Mouse (Mus musculus) MEL (cell line): ENCODE measurements around the gene Inpp5b. TPM values are rescaled to one million over a fixed set of nuclear protein-coding genes. Genes with fewer than 3 reads are reported as not detected.
A peak's percentile ranks its signal among the peaks of the same experiment; 100 is the strongest.

Experiments used
- DNase-seq: peaks from one replicate; pipeline ENCODE4 v3.0.0; 2011; ENCODE audit warnings: low read depth, low spot score
- H3K27ac ChIP-seq: 2 replicates; pipeline ENCODE4 v1.5.1; 2012; ENCODE audit warnings: low read depth, mild to moderate bottlenecking, control low read depth, low read length, moderate library complexity; ENCODE audit not compliant: control insufficient read depth
- H3K27me3 ChIP-seq, 2 experiments: fragments of 150-350 bp in 1 of 2; sonication (generic) in 1 of 2; 2 replicates each; pipeline ENCODE4 v1.6.1; 2012; ENCODE audit warnings: low read length in 2 of 2, mild to moderate bottlenecking in 2 of 2, improper control_type of control experiment in 1 of 2, moderate library complexity in 1 of 2; ENCODE audit not compliant: insufficient read depth in 2 of 2, control insufficient read depth in 1 of 2
- H3K36me3 ChIP-seq, 2 experiments: 2 replicates each; pipeline ENCODE4 v1.6.1; 2012 to 2014; ENCODE audit warnings: low read length in 2 of 2, improper control_type of control experiment in 1 of 2, inconsistent platforms in 1 of 2, mild to moderate bottlenecking in 1 of 2; ENCODE audit not compliant: insufficient read depth in 2 of 2, control insufficient read depth in 1 of 2
- H3K4me1 ChIP-seq, 2 experiments: fragments of 150-350 bp in 1 of 2; sonication (generic) in 1 of 2; 2 replicates each; pipeline ENCODE4 v1.6.1; 2012; ENCODE audit warnings: low read length in 2 of 2, improper control_type of control experiment in 1 of 2, mild to moderate bottlenecking in 1 of 2; ENCODE audit not compliant: insufficient read depth in 2 of 2, control insufficient read depth in 1 of 2
- H3K4me3 ChIP-seq, 2 experiments: fragments of 150-350 bp in 1 of 2; sonication (generic) in 1 of 2; 2 replicates each; pipeline ENCODE4 v1.5.1; 2012; ENCODE audit warnings: low read depth in 2 of 2, low read length in 2 of 2, mild to moderate bottlenecking in 2 of 2, moderate library complexity in 2 of 2, control low read depth in 1 of 2, improper control_type of control experiment in 1 of 2; ENCODE audit not compliant: control insufficient read depth in 1 of 2, insufficient read depth in 1 of 2
- H3K79me2 ChIP-seq: 2 replicates; pipeline ENCODE4 v1.6.1; 2012; ENCODE audit warnings: mild to moderate bottlenecking, low read length, moderate library complexity; ENCODE audit not compliant: control insufficient read depth, poor library complexity, insufficient read depth
- H3K9ac ChIP-seq: 2 replicates; pipeline ENCODE4 v1.6.1; 2012; ENCODE audit warnings: low read depth, mild to moderate bottlenecking, control low read depth, low read length, moderate library complexity; ENCODE audit not compliant: control insufficient read depth, poor library complexity, severe bottlenecking
- H3K9me3 ChIP-seq: fragments of 150-350 bp; sonication (generic); replicated peaks from 2 replicates; pipeline ENCODE4 v1.6.1; 2012; ENCODE audit warnings: mild to moderate bottlenecking, low read length, improper control_type of control experiment, moderate library complexity; ENCODE audit not compliant: insufficient read depth
- BHLHE40 ChIP-seq: IDR thresholded peaks from 2 replicates; pipeline ENCODE4 v1.6.1; 2012; ENCODE audit warnings: low read depth, mild to moderate bottlenecking, inconsistent platforms, low read length, improper control_type of control experiment, borderline replicate concordance
- CHD1 ChIP-seq: IDR thresholded peaks from 2 replicates; pipeline ENCODE4 v1.6.1; 2012; ENCODE audit warnings: low read depth, mild to moderate bottlenecking, inconsistent platforms, low read length, improper control_type of control experiment
- CTCF ChIP-seq, 3 experiments: IDR thresholded peaks in 2 of 3; conservative IDR thresholded peaks in 1 of 3; 2 replicates each; pipeline ENCODE4 v1.5.1; 2011 to 2012; ENCODE audit warnings: low read length in 3 of 3, low read depth in 2 of 3, mild to moderate bottlenecking in 2 of 3, improper control_type of control experiment in 1 of 3, inconsistent platforms in 1 of 3, mixed read lengths in 1 of 3, moderate library complexity in 1 of 3; ENCODE audit not compliant: control insufficient read depth in 1 of 3, insufficient read depth in 1 of 3, poor library complexity in 1 of 3, severe bottlenecking in 1 of 3
- ELF1 ChIP-seq: IDR thresholded peaks from 2 replicates; pipeline ENCODE4 v1.6.1; 2014; ENCODE audit warnings: low read depth, mild to moderate bottlenecking, inconsistent platforms, low read length, improper control_type of control experiment, moderate library complexity
- GABPA ChIP-seq: IDR thresholded peaks from 2 replicates; pipeline ENCODE4 v1.6.1; 2012; ENCODE audit warnings: low read depth, mild to moderate bottlenecking, inconsistent platforms, low read length, improper control_type of control experiment, moderate library complexity
- HCFC1 ChIP-seq: IDR thresholded peaks from 2 replicates; pipeline ENCODE4 v1.6.1; 2012; ENCODE audit warnings: low read depth, mild to moderate bottlenecking, inconsistent platforms, low read length, improper control_type of control experiment, moderate library complexity
- KAT2A ChIP-seq: conservative IDR thresholded peaks from 2 replicates; pipeline ENCODE4 v1.6.1; 2012; ENCODE audit warnings: low read depth, low read length, improper control_type of control experiment, inconsistent platforms
- MAFK ChIP-seq: IDR thresholded peaks from 2 replicates; pipeline ENCODE4 v1.6.1; 2011; ENCODE audit warnings: low read depth, mild to moderate bottlenecking, low read length, improper control_type of control experiment, borderline replicate concordance
- MAX ChIP-seq: IDR thresholded peaks from 2 replicates; pipeline ENCODE4 v1.6.1; 2011; ENCODE audit warnings: low read length, improper control_type of control experiment
- MAZ ChIP-seq: IDR thresholded peaks from 2 replicates; pipeline ENCODE4 v1.6.1; 2012; ENCODE audit warnings: low read depth, mild to moderate bottlenecking, inconsistent platforms, low read length, improper control_type of control experiment
- MEF2A ChIP-seq: IDR thresholded peaks from 2 replicates; pipeline ENCODE4 v1.6.1; 2014; ENCODE audit warnings: low read depth, mild to moderate bottlenecking, inconsistent platforms, low read length, improper control_type of control experiment; ENCODE audit not compliant: poor library complexity, insufficient replicate concordance, severe bottlenecking; ENCODE audit errors: extremely low read depth
- MXI1 ChIP-seq: IDR thresholded peaks from 2 replicates; pipeline ENCODE4 v1.6.1; 2011; ENCODE audit warnings: mild to moderate bottlenecking, low read depth, low read length, improper control_type of control experiment
- MYB ChIP-seq: IDR thresholded peaks from 2 replicates; pipeline ENCODE4 v1.6.1; 2011; ENCODE audit warnings: mild to moderate bottlenecking, low read depth, low read length, improper control_type of control experiment
- NELFE ChIP-seq: IDR thresholded peaks from 2 replicates; pipeline ENCODE4 v1.6.1; 2011; ENCODE audit warnings: low read depth, low read length, improper control_type of control experiment
- POLR2A ChIP-seq, 2 experiments: IDR thresholded peaks; 2 replicates each; pipeline ENCODE4 v1.6.1; 2011 to 2012; ENCODE audit warnings: low read length in 2 of 2, mild to moderate bottlenecking in 2 of 2, control low read depth in 1 of 2, improper control_type of control experiment in 1 of 2, low read depth in 1 of 2, moderate library complexity in 1 of 2; ENCODE audit not compliant: control insufficient read depth in 1 of 2, insufficient read depth in 1 of 2, poor library complexity in 1 of 2
- POLR2AphosphoS2 ChIP-seq: IDR thresholded peaks from 2 replicates; pipeline ENCODE4 v1.6.1; 2011; ENCODE audit warnings: low read length, improper control_type of control experiment
- RAD21 ChIP-seq: IDR thresholded peaks from 2 replicates; pipeline ENCODE4 v1.6.1; 2011; ENCODE audit warnings: mild to moderate bottlenecking, low read depth, low read length, improper control_type of control experiment
- RCOR1 ChIP-seq: IDR thresholded peaks from 2 replicates; pipeline ENCODE4 v1.6.1; 2012; ENCODE audit warnings: low read depth, mild to moderate bottlenecking, inconsistent platforms, low read length, improper control_type of control experiment
- SIN3A ChIP-seq: IDR thresholded peaks from 2 replicates; pipeline ENCODE4 v1.6.1; 2012; ENCODE audit warnings: low read length, improper control_type of control experiment, inconsistent platforms
- TAL1 ChIP-seq: IDR thresholded peaks from 2 replicates; pipeline ENCODE4 v1.6.1; 2012; ENCODE audit warnings: mild to moderate bottlenecking, inconsistent platforms, low read length, moderate library complexity, mixed read lengths
- TBP ChIP-seq: IDR thresholded peaks from 2 replicates; pipeline ENCODE4 v1.8.0; 2011; ENCODE audit warnings: low read depth, low read length, improper control_type of control experiment
- TCF12 ChIP-seq: IDR thresholded peaks from 2 replicates; pipeline ENCODE4 v1.6.1; 2014; ENCODE audit warnings: low read depth, mild to moderate bottlenecking, inconsistent platforms, low read length, improper control_type of control experiment, moderate library complexity
- UBTF ChIP-seq: IDR thresholded peaks from 2 replicates; pipeline ENCODE4 v1.6.1; 2012; ENCODE audit warnings: low read depth, mild to moderate bottlenecking, inconsistent platforms, low read length, improper control_type of control experiment, moderate library complexity, borderline replicate concordance; ENCODE audit not compliant: insufficient read depth
- polyA plus RNA-seq, 2 experiments: library from polyadenylated mRNA; stranded (reverse) in 1 of 2; unstranded in 1 of 2; fragments of >175 nt in 1 of 2; fragments of >200 nt in 1 of 2; gene quantifications; 2 replicates each; pipeline versions ENCODE4 v1.2.1 to v1.2.4; 2012; ENCODE audit warnings: low replicate concordance in 2 of 2, low read depth in 1 of 2; ENCODE audit not compliant: insufficient read length in 2 of 2, insufficient read depth in 1 of 2, missing spikeins in 1 of 2
- total RNA-seq: library from RNA; depleted of rRNA; stranded (reverse); fragments of 300-350 nt; gene quantifications from 2 replicates; pipeline ENCODE4 v1.2.3, GENCODE M21; 2012

Gene Inpp5b
- total and polyA plus RNA-seq, 3 experiments = 28.6 to 52.5 TPM; not detected in 1

GRCm38 (mm10) chr4:124847573-124847972, 105.9 kb downstream of the Inpp5b start (continued):
- peak; percentile 77 for TF ChIP-seq MAX
- 0 out of 2 replicates have a peak, but pooled peaks have one; percentile 35 for TF ChIP-seq MEF2A
- TF ChIP-seq HCFC1 = peak; percentile 59; the same call in 1 of the 2 replicates
- TF ChIP-seq CTCF (IDR thresholded peaks at IDR 0.05 in 2 of 3, conservative IDR thresholded peaks at IDR 0.05 in 1 of 3; ENCODE audit: control insufficient read depth in 1 of 3, insufficient read depth in 1 of 3, low read depth in 2 of 3, low read length in 3 of 3, poor library complexity in 1 of 3, severe bottlenecking in 1 of 3) = peak; percentile 90 to 94 (median 93)

GRCm38 (mm10) chr4:124849631-124850260, 108.1 kb downstream of the Inpp5b start:
- Histone ChIP-seq H3K36me3 (peaks cover 13 to 17% of the 10 kb centered on the region in 2 experiments; a peak in 3 of 4 replicates), H3K9me3 (no peaks in the 10 kb centered on the region), H3K79me2 (peaks cover 42% of the 10 kb centered on the region), H3K4me1 (peaks cover 0 to 16% of the 10 kb centered on the region in 2 experiments; a peak in 3 of 4 replicates), H3K9ac (peak overlapping the region; percentile 91), H3K4me3 (peak overlapping the region; percentile 92 to 98), H3K27ac (peak overlapping the region; percentile 2; the same call in 1 of the 2 replicates), H3K27me3 (no peaks in the 10 kb centered on the region)
- DNase-seq = peak; percentile 58
- no peak for TF ChIP-seq RAD21
- no peak for TF ChIP-seq TAL1
- TF ChIP-seq GABPA = no peak
- peak in 1 of 2 experiments; percentile 11; a peak in 1 of 4 replicates for TF ChIP-seq POLR2A (IDR thresholded peaks at IDR 0.05; ENCODE audit: control insufficient read depth in 1 of 2, insufficient read depth in 1 of 2, low read depth in 1 of 2, low read length in 2 of 2, poor library complexity in 1 of 2)
- 0 out of 2 replicates have a peak, but pooled peaks have one; percentile 20 for TF ChIP-seq TBP

- DNase-seq = peak; percentile 96
- Histone ChIP-seq H3K27ac (peak within 1 kb of the TSS; percentile 78), H3K36me3 (peaks cover 17 to 18% of the 10 kb centered on the region in 2 experiments; a peak in 3 of 4 replicates), H3K4me3 (peak within 1 kb of the TSS; percentile 92 to 98), H3K4me1 (peaks cover 0 to 16% of the 10 kb centered on the region in 2 experiments; a peak in 3 of 4 replicates), H3K79me2 (peaks cover 42% of the 10 kb centered on the region), H3K27me3 (no peaks in the 10 kb centered on the region), H3K9me3 (no peaks in the 10 kb centered on the region), H3K9ac (peak within 1 kb of the TSS; percentile 99)
- peak; percentile 59; the same call in 1 of the 2 replicates for TF ChIP-seq MAZ
- TF ChIP-seq HCFC1 = peak; percentile 91
- TF ChIP-seq RCOR1 = no peak
- TF ChIP-seq CTCF (IDR thresholded peaks at IDR 0.05 in 2 of 3, conservative IDR thresholded peaks at IDR 0.05 in 1 of 3; ENCODE audit: control insufficient read depth in 1 of 3, insufficient read depth in 1 of 3, low read depth in 2 of 3, low read length in 3 of 3, poor library complexity in 1 of 3, severe bottlenecking in 1 of 3) = peak in 1 of 3 experiments; percentile 53; a peak in 3 of 6 replicates
- 0 out of 2 replicates have a peak, but pooled peaks have one; percentile 33 for TF ChIP-seq TCF12
- TF ChIP-seq SIN3A = peak; percentile 95
- TF ChIP-seq BHLHE40 = no peak
- 0 out of 2 replicates have a peak, but pooled peaks have one; percentile 45 for TF ChIP-seq UBTF
- TF ChIP-seq POLR2A (IDR thresholded peaks at IDR 0.05; ENCODE audit: control insufficient read depth in 1 of 2, insufficient read depth in 1 of 2, low read depth in 1 of 2, low read length in 2 of 2, poor library complexity in 1 of 2) = peak; percentile 77 to 83; a peak in 2 of 4 replicates
- no peak for TF ChIP-seq MAFK
- peak; percentile 80 for TF ChIP-seq NELFE
- no peak for TF ChIP-seq MYB
- 0 out of 2 replicates have a peak, but pooled peaks have one; percentile 24 for TF ChIP-seq TBP
- TF ChIP-seq POLR2AphosphoS2 = peak; percentile 38; the same call in 1 of the 2 replicates
- TF ChIP-seq MXI1 = peak; percentile 80
- peak; percentile 97 for TF ChIP-seq ELF1
- peak; percentile 69; the same call in 1 of the 2 replicates for TF ChIP-seq KAT2A
- TF ChIP-seq CHD1 = 0 out of 2 replicates have a peak, but pooled peaks have one; percentile 81
Measured at GRCm38 (mm10) chr4:124850261-124850913, 108.7 kb downstream of the Inpp5b start, which contains the start of gene Yrdc. Gene Yrdc, plus strand, starts transcription at chr4:124850679.
